Mouse (Mus musculus) embryonic facial prominence, embryonic 12.5 days (tissue): ENCODE measurements around the gene Erich6b. TPM values are rescaled to one million over a fixed set of nuclear protein-coding genes. Genes with fewer than 3 reads are reported as not detected.

Experiments
- ATAC-seq: fragments of 200-750 bp; cut with Nextera tagmentation; 2 replicates; pipeline ENCODE4 v1.8.0; 2017; ENCODE audit not compliant: insufficient number of reproducible peaks, insufficient read depth, low FRiP score, low TSS enrichment
- H3K27ac ChIP-seq: fragments of 300-500 bp; sonication (generic); 2 replicates; pipeline ENCODE4 v1.5.1; 2016; ENCODE audit warnings: mild to moderate bottlenecking
- H3K27me3 ChIP-seq: fragments of 300-500 bp; sonication (generic); 2 replicates; pipeline ENCODE4 v1.6.1; 2016; ENCODE audit warnings: mild to moderate bottlenecking, moderate library complexity
- H3K36me3 ChIP-seq: fragments of 300-500 bp; sonication (generic); 2 replicates; pipeline ENCODE4 v1.6.1; 2016; ENCODE audit warnings: mild to moderate bottlenecking
- H3K4me1 ChIP-seq: fragments of 300-500 bp; sonication (generic); 2 replicates; pipeline ENCODE4 v1.6.1; 2016
- H3K4me2 ChIP-seq: fragments of 300-500 bp; sonication (generic); replicated peaks from 2 replicates; pipeline ENCODE4 v1.6.1; 2016; ENCODE audit warnings: mild to moderate bottlenecking, moderate library complexity
- H3K4me3 ChIP-seq: fragments of 300-500 bp; sonication (generic); 2 replicates; pipeline ENCODE4 v1.5.1; 2016; ENCODE audit warnings: mild to moderate bottlenecking
- H3K9ac ChIP-seq: fragments of 300-500 bp; sonication (generic); 2 replicates; pipeline ENCODE4 v1.6.1; 2016; ENCODE audit warnings: mild to moderate bottlenecking, moderate library complexity
- H3K9me3 ChIP-seq: fragments of 300-500 bp; sonication (generic); 2 replicates; pipeline ENCODE4 v1.6.1; 2016; ENCODE audit warnings: mild to moderate bottlenecking, moderate library complexity
- WGBS: fragments of 180-500 bp; shearing (Covaris S2); methylation state at CpG from one replicate; pipeline ENCODE4 v1.1.7; 2016; 5-methylcytosine and 5-hydroxymethylcytosine counted together
- polyA plus RNA-seq: library from polyadenylated mRNA; unstranded; fragments of >200 nt; fragmentation: Nextera tagmentation; extraction: Ambion mirVana; gene quantifications from 2 replicates; pipeline ENCODE4 v1.2.1, GENCODE M21; 2016

The Erich6b gene
- polyA plus RNA-seq, 1 experiment from 2014 or later: not detected

GRCm38 (mm10) chr14:75711731-75712130, 69.7 kb downstream of the Erich6b start:
- H3K9me3 ChIP-seq: no peaks in the 10 kb centered on the region
- 93% methylated on average over 3 of the region's 3 CpGs for WGBS
- peaks cover 69% of the 10 kb centered on the region for H3K36me3 ChIP-seq
- no peak overlapping the region for H3K9ac ChIP-seq
- no peak overlapping the region for H3K4me3 ChIP-seq
- H3K4me1 ChIP-seq: no peaks in the 10 kb centered on the region
- no peak overlapping the region for H3K4me2 ChIP-seq
- ATAC-seq: no peak
- H3K27ac ChIP-seq: no peak overlapping the region
- H3K27me3 ChIP-seq: no peaks in the 10 kb centered on the region

GRCm38 (mm10) chr14:75712687-75713086, 70.6 kb downstream of the Erich6b start:
- H3K9me3 ChIP-seq: no peaks in the 10 kb centered on the region
- H3K9ac ChIP-seq: no peak overlapping the region
- 88% methylated on average over 5 of the region's 5 CpGs for WGBS
- no peaks in the 10 kb centered on the region for H3K27me3 ChIP-seq
- no peaks in the 10 kb centered on the region for H3K4me1 ChIP-seq
- peaks cover 73% of the 10 kb centered on the region for H3K36me3 ChIP-seq
- ATAC-seq: no peak
- no peak overlapping the region for H3K4me3 ChIP-seq
- no peak overlapping the region for H3K27ac ChIP-seq
- H3K4me2 ChIP-seq: no peak overlapping the region

- WGBS: 82% methylated on average over 4 of the region's 4 CpGs
- H3K4me3 ChIP-seq: no peak overlapping the region
- no peak overlapping the region for H3K4me2 ChIP-seq
- no peaks in the 10 kb centered on the region for H3K4me1 ChIP-seq
- H3K27ac ChIP-seq: no peak overlapping the region
- peaks cover 73% of the 10 kb centered on the region for H3K36me3 ChIP-seq
- no peaks in the 10 kb centered on the region for H3K9me3 ChIP-seq
- H3K9ac ChIP-seq: no peak overlapping the region
- H3K27me3 ChIP-seq: no peaks in the 10 kb centered on the region
- no peak for ATAC-seq
Measured at GRCm38 (mm10) chr14:75713661-75714060, 71.6 kb downstream of the Erich6b start.

- H3K4me2 ChIP-seq: no peak overlapping the region
- H3K9me3 ChIP-seq: no peaks in the 10 kb centered on the region
- no peak overlapping the region for H3K27ac ChIP-seq
- peaks cover 70% of the 10 kb centered on the region for H3K36me3 ChIP-seq
- ATAC-seq: no peak
- H3K9ac ChIP-seq: no peak overlapping the region
- no peaks in the 10 kb centered on the region for H3K4me1 ChIP-seq
- H3K27me3 ChIP-seq: no peaks in the 10 kb centered on the region
- no peak overlapping the region for H3K4me3 ChIP-seq
- 94% methylated on average over 4 of the region's 4 CpGs for WGBS
Measured at GRCm38 (mm10) chr14:75716410-75716809, 74.4 kb downstream of the Erich6b start.

Other genes with a start within 250 kb of the Erich6b start
- gene Siah3, start 186.3 kb upstream of the Erich6b start, polyA plus RNA-seq: 0.11 and 0.12 TPM in 2 replicates
- not detected in 2 replicates for gene Spert, start 49.1 kb upstream of the Erich6b start, polyA plus RNA-seq
- 25.4 and 27.1 TPM in 2 replicates for gene Cog3, start 112.3 kb downstream of the Erich6b start, polyA plus RNA-seq
- 5.3 and 5.5 TPM in 2 replicates for gene Slc25a30, start 144.8 kb downstream of the Erich6b start, polyA plus RNA-seq
- gene Tpt1, start 202.8 kb downstream of the Erich6b start, polyA plus RNA-seq: 956 and 977 TPM in 2 replicates